Mouse (Mus musculus): ENCODE measurements around the gene Itga2b. TPM values are rescaled to one million over a fixed set of nuclear protein-coding genes. Genes with fewer than 3 reads are reported as not detected.

Gene Itga2b
- polyA plus RNA-seq, 1 experiment from 2014 or later, result 8.0 TPM

- Histone ChIP-seq H3K4me3 (replicated peaks) (no peak overlapping the region), H3K27me3 (replicated peaks) (no peaks in the 10 kb centered on the region), H3K9ac (replicated peaks) (no peak overlapping the region), H3K9me3 (replicated peaks) (no peaks in the 10 kb centered on the region), H3K27ac (replicated peaks) (no peak overlapping the region), H3K4me2 (no peak overlapping the region), H3K36me3 (peaks cover 58% of the 10 kb centered on the region), H3K4me1 (peaks cover 54% of the 10 kb centered on the region)
- no peak for ATAC-seq (ENCODE audit: low FRiP score)
- WGBS, result 78% methylated on average over 3 of the region's 3 CpGs
Measured at GRCm38 (mm10) chr11:102441434-102441833, 28.5 kb downstream of the Itga2b start.

DNA sequence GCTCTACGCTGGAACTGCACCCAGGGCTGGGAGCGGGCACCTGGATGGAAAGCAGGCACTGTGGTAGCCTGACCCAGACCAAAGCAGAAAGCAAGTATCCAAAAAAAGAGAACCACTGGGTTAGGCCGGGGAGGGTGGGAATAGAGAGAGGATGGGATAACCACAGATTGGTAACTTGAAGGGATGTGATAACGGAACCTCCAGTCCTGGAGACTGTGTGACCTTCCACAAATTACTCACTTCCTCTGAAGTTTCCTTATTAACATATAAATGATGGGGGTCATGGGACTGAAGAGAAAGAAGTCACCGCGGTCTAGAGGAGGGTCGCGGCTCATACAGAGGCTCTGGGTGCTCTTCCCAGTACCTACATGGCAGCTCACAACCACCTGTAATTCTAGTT is 29.7 kb downstream of the Itga2b start:
- WGBS, result 81% methylated on average over 8 of the region's 8 CpGs
- ATAC-seq (ENCODE audit: low FRiP score), result no peak
- no peak overlapping the region for H3K4me3 ChIP-seq (replicated peaks)
- no peaks in the 10 kb centered on the region for H3K27me3 ChIP-seq (replicated peaks)
- H3K4me2 ChIP-seq, result no peak overlapping the region
- H3K9me3 ChIP-seq (replicated peaks), result no peaks in the 10 kb centered on the region
- H3K4me1 ChIP-seq, result peaks cover 46% of the 10 kb centered on the region
- H3K36me3 ChIP-seq, result peaks cover 69% of the 10 kb centered on the region
- H3K9ac ChIP-seq (replicated peaks), result no peak overlapping the region
- no peak overlapping the region for H3K27ac ChIP-seq (replicated peaks)

DNA sequence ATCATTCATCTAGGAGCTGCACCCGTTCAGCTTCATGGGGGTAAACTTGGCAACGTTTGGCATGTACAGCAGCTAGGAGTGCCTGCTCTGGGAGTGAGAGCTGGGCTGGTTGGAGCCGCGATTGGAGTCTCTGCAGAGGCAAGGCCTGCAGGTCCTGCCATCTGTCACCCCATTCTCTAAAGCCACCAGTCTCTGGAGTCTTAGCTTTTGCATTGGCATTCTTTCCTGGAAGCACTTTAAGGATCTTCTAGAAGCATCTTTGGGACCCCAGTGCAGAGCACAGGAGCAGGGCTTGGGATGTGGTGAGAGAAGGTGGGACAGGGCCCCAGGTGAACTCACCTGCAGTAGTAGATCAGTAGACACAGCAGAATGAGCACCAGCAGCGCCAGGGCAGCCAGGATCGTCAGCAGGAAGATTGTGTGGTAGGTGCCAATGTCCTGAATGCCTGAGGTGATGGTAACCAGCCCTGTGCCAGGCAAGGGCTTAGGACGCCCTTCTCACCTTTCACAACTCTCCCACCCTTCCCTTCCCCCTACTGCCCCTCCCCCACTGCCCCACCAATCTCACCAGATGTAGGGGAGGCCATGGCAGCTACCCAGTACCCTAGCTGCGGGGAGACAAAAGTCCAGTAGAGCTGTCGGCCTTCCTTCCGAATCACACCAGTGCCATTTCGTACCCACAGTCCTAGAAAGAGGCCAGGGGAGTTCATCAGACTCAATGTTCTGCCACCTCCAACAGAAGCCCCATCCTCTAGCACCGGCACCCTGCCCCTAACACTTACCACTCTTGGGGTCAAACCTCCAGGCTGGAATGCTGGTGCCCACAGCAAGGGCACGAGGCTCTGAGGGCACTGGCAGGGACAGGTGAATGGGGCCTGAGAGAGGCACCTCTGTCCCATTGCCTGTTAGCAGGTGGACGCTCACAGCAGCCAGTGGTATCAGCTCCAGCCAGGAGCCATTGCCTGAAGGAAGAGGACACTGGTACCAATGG is 30.5 kb downstream of the Itga2b start:
- Histone ChIP-seq H3K9me3 (replicated peaks) (no peaks in the 10 kb centered on the region), H3K4me3 (replicated peaks) (no peak overlapping the region), H3K4me1 (peaks cover 40% of the 10 kb centered on the region), H3K27me3 (replicated peaks) (no peaks in the 10 kb centered on the region), H3K27ac (replicated peaks) (no peak overlapping the region), H3K9ac (replicated peaks) (no peak overlapping the region), H3K36me3 (peaks cover 77% of the 10 kb centered on the region), H3K4me2 (no peak overlapping the region)
- no peak for ATAC-seq (ENCODE audit: low FRiP score)
- 73% methylated on average over 14 of the region's 14 CpGs for WGBS

DNA sequence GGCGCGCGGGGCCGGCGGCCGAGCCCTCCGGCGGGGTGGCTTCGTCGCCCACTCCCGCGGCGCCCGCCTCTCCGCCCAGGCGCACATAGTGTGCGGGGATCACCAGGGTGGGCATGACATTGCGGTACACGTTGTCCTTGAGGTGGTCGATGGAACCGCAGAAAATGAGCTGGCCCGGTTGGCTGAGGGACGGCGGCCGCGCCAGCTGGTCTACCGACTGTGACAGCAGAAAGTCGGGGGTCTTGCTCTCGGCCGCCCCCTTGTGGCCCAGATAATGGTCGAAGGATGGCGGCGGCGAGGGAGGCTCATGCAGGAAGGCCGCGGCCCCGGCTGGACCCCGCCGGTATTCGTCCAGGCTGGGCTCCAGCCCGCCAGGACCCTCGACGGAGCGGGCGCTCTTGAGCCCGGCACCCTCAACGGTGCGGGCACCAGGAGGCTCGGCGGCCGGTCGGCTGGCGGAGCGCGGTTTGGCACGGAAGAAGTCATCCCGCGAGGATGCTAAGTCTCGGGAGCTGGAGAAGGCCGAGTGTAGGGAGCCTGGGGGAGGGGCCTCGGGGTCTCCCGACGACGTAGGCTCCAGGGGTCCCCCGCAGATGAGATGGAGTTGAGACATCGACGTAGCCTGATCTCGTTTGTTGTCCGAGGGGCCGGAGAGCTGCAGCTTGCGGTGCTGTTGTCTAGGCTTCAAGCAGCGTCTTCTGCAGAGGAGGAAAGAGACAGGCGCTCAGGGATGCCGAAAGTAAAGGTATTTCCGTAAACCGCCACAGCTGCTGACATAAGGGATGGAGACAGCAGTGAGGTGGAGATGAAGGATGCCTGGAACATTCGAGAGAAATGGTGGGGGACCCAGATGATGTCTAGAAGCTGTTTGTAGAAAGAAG is 31.5 kb downstream of the Itga2b start:
- Histone ChIP-seq H3K27ac (replicated peaks) (peak overlapping the region; percentile 38), H3K9ac (replicated peaks) (peak overlapping the region; percentile 43; the same call in 1 of the 2 replicates), H3K9me3 (replicated peaks) (no peaks in the 10 kb centered on the region), H3K4me2 (peak overlapping the region; percentile 57), H3K4me3 (replicated peaks) (peak overlapping the region; percentile 33), H3K27me3 (replicated peaks) (no peaks in the 10 kb centered on the region), H3K36me3 (peaks cover 76% of the 10 kb centered on the region), H3K4me1 (peaks cover 40% of the 10 kb centered on the region)
- 0 out of 2 replicates have a peak, but pooled peaks have one; percentile 9 for ATAC-seq (ENCODE audit: low FRiP score)
- WGBS, result 10% methylated on average over 77 of the region's 77 CpGs

DNA sequence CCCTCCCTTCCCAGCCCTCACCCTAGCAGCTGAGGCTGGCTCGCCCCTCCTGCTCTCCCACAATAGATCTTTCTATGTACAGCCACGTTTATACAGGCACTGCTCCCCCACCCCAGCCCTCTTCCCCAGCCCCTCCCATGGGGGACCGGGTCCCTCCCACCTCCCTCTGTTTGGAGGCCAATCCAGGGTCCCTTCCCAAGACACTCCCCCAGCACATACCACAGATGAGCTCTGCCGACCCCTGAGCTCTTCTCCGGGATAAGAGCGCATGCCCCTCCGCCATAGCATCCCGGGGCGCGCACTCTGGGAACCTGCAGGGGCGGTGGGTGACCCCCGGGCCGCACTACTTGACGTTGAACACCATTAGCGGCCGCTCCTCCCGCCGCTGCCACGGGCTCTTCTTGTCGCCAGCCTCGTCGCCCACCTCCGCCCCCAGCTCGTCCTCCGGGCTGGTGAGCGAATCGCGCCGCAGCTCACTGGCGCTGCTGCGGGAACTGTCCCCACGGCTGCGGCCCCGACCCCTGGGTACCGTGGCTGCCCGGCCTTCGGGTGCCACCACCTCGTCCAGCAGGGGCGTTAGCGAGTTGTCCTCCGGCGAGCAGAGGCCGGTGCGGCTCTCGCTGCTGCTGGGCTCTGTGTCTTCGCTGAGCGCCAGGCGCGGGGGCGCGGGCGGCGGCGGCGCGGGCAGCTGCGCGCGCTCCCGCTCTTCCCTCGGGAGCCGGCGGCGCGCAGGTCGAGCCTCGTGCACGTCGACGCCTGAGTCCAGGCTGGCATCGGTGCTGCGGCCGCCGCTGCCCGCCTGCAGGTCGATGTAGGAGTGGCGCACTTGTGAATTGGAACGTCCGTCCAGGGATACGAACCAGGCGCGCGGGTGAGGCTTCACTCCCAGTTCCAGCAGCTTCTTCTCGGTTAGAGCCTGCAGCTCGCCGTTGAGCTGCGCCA is 32.5 kb downstream of the Itga2b start:
- peak; percentile 15; the same call in 1 of the 2 replicates for ATAC-seq (ENCODE audit: low FRiP score)
- Histone ChIP-seq H3K4me1 (peaks cover 47% of the 10 kb centered on the region), H3K9ac (replicated peaks) (peak overlapping the region; percentile 43), H3K4me3 (replicated peaks) (peak overlapping the region; percentile 33), H3K4me2 (peak overlapping the region; percentile 57), H3K36me3 (peaks cover 72% of the 10 kb centered on the region), H3K27ac (replicated peaks) (peak overlapping the region; percentile 38; the same call in 1 of the 2 replicates), H3K27me3 (replicated peaks) (no peaks in the 10 kb centered on the region), H3K9me3 (replicated peaks) (no peaks in the 10 kb centered on the region)
- 4% methylated on average over 81 of the region's 87 CpGs for WGBS

- H3K27me3 ChIP-seq (replicated peaks), result no peaks in the 10 kb centered on the region
- H3K4me3 ChIP-seq (replicated peaks), result no peak overlapping the region
- H3K36me3 ChIP-seq, result peaks cover 65% of the 10 kb centered on the region
- H3K4me1 ChIP-seq, result peaks cover 55% of the 10 kb centered on the region
- no peak overlapping the region for H3K9ac ChIP-seq (replicated peaks)
- no peak overlapping the region for H3K4me2 ChIP-seq
- 89% methylated on average over 10 of the region's 10 CpGs for WGBS
- ATAC-seq (ENCODE audit: low FRiP score), result no peak
- no peak overlapping the region for H3K27ac ChIP-seq (replicated peaks)
- H3K9me3 ChIP-seq (replicated peaks), result no peaks in the 10 kb centered on the region
Measured at GRCm38 (mm10) chr11:102436471-102436790, 33.5 kb downstream of the Itga2b start.

DNA sequence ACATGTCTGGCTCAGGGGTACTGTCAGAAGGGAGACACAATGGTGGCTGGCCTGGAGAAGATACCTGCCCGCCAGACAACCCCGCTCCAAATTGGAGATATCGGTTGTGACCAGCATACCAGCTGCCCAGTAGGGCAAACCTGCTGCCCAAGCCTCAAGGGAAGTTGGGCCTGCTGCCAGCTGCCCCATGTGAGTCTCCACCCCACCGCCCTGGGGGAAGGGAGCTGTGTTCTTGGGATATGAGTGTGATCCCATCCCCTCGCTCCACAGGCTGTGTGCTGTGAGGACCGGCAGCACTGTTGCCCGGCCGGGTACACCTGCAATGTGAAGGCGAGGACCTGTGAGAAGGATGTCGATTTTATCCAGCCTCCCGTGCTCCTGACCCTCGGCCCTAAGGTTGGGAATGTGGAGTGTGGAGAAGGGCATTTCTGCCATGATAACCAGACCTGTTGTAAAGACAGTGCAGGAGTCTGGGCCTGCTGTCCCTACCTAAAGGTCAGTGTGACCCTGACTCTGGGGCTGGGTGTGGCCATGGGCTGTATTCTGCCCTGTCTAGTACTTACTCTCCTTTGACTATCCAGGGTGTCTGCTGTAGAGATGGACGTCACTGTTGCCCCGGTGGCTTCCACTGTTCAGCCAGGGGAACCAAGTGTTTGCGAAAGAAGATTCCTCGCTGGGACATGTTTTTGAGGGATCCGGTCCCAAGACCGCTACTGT is 34.0 kb downstream of the Itga2b start:
- H3K4me3 ChIP-seq (replicated peaks), result no peak overlapping the region
- ATAC-seq (ENCODE audit: low FRiP score), result no peak
- no peaks in the 10 kb centered on the region for H3K27me3 ChIP-seq (replicated peaks)
- H3K4me1 ChIP-seq, result peaks cover 60% of the 10 kb centered on the region
- no peak overlapping the region for H3K9ac ChIP-seq (replicated peaks)
- peaks cover 59% of the 10 kb centered on the region for H3K36me3 ChIP-seq
- 85% methylated on average over 18 of the region's 18 CpGs for WGBS
- no peak overlapping the region for H3K27ac ChIP-seq (replicated peaks)
- no peaks in the 10 kb centered on the region for H3K9me3 ChIP-seq (replicated peaks)
- no peak overlapping the region for H3K4me2 ChIP-seq

DNA sequence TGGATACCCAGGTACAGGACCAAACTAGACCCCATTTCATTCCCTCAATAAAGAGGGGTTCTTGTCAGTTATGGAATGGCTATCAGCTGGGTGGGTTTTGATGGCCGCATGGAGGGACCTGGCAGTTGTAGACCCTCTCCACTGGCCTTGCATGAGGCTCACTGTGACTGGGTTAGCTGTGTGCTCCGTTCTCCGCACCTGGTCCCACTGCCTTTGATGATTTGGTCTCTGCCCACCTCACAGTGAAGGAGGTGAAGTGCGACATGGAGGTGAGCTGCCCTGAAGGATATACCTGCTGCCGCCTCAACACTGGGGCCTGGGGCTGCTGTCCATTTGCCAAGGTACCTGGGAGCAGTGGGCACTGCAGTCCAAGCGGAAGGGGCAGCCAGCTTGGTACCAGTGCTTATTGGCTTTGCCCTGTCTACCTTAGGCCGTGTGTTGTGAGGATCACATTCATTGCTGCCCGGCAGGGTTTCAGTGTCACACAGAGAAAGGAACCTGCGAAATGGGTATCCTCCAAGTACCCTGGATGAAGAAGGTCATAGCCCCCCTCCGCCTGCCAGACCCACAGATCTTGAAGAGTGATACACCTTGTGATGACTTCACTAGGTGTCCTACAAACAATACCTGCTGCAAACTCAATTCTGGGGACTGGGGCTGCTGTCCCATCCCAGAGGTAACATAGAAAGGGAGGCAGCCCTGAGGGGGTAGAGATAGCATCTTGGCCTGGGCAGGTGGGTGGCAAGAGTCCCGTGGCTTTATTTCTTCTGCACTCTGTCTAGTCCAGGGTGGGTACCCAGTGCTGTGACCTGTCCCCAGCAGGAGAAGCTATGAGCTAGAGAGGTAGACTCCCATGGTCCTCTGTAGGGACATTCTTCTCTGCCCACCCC is 34.9 kb downstream of the Itga2b start:
- no peak overlapping the region for H3K4me3 ChIP-seq (replicated peaks)
- no peak overlapping the region for H3K27ac ChIP-seq (replicated peaks)
- H3K9me3 ChIP-seq (replicated peaks), result no peaks in the 10 kb centered on the region
- no peak for ATAC-seq (ENCODE audit: low FRiP score)
- peaks cover 63% of the 10 kb centered on the region for H3K4me1 ChIP-seq
- no peak overlapping the region for H3K9ac ChIP-seq (replicated peaks)
- no peaks in the 10 kb centered on the region for H3K27me3 ChIP-seq (replicated peaks)
- whole genome bisulfite sequencing, result 92% methylated on average over 11 of the region's 11 CpGs
- peaks cover 51% of the 10 kb centered on the region for H3K36me3 ChIP-seq
- H3K4me2 ChIP-seq, result no peak overlapping the region

- Histone ChIP-seq H3K36me3 (peaks cover 44% of the 10 kb centered on the region), H3K27ac (replicated peaks) (0 out of 2 replicates have a peak overlapping the region, but pooled peaks have one; percentile 41), H3K4me3 (replicated peaks) (peak overlapping the region; percentile 8; the same call in 1 of the 2 replicates), H3K27me3 (replicated peaks) (no peaks in the 10 kb centered on the region), H3K9me3 (replicated peaks) (no peaks in the 10 kb centered on the region), H3K4me1 (peaks cover 68% of the 10 kb centered on the region), H3K9ac (replicated peaks) (no peak overlapping the region), H3K4me2 (no peak overlapping the region)
- peak; percentile 22; the same call in 1 of the 2 replicates for ATAC-seq (ENCODE audit: low FRiP score)
- 5% methylated on average over 7 of the region's 7 CpGs for WGBS
Measured at GRCm38 (mm10) chr11:102434406-102434805, 35.5 kb downstream of the Itga2b start.

DNA sequence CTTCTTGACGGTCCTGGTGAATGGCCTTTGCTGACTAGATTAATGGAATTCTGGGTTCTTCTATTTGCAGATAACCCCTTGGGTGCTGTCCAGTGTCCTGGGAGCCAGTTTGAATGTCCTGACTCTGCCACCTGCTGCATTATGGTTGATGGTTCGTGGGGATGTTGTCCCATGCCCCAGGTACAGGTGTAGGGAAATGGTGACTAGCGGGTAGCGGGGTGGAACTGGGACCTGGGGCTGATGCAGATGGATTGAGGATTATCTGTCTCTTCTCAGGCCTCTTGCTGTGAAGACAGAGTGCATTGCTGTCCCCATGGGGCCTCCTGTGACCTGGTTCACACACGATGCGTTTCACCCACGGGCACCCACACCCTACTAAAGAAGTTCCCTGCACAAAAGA is 36.1 kb downstream of the Itga2b start:
- Histone ChIP-seq H3K4me3 (replicated peaks) (no peak overlapping the region), H3K4me2 (no peak overlapping the region), H3K4me1 (peaks cover 67% of the 10 kb centered on the region), H3K27me3 (replicated peaks) (no peaks in the 10 kb centered on the region), H3K9ac (replicated peaks) (no peak overlapping the region), H3K36me3 (peaks cover 39% of the 10 kb centered on the region), H3K9me3 (replicated peaks) (no peaks in the 10 kb centered on the region), H3K27ac (replicated peaks) (0 out of 2 replicates have a peak overlapping the region, but pooled peaks have one; percentile 41)
- no peak for ATAC-seq (ENCODE audit: low FRiP score)
- WGBS, result 86% methylated on average over 7 of the region's 7 CpGs
